Mouse (Mus musculus) ES-E14 (cell line): ENCODE measurements at regions not wholly inside any gene's neighbourhood (a gene's known extent, or its start where the extent isn't known, plus 50 kb on each side); places are given as distances from the start of the nearest gene placed in this dataset.

Experiments
- CHD2 ChIP-seq: IDR thresholded peaks from 2 replicates; pipeline ENCODE4 v1.6.1; 2014; ENCODE audit warnings: mild to moderate bottlenecking, low read depth, low read length, inconsistent platforms
- ZNF384 ChIP-seq: IDR thresholded peaks from 2 replicates; pipeline ENCODE4 v1.6.1; 2012; ENCODE audit warnings: low read depth, low read length, inconsistent platforms

GRCm38 (mm10) chr15:96169726-96170467 lies 117.4 kb upstream of the Arid2 start:
- no peak for TF ChIP-seq CHD2
- no peak for TF ChIP-seq ZNF384
